Mouse (Mus musculus) retina, postnatal 1 day (tissue): ENCODE measurements around the gene Fam72a.

Experiments used
- DNase-seq: peaks from one replicate; pipeline ENCODE4 v3.0.0-alpha.2; 2012

Fam72a gene

GRCm38 (mm10) chr1:131528081-131528507, 391 bp downstream of the Fam72a start:
- no peak for DNase-seq

- DNase-seq: peak; percentile 16
Measured at GRCm38 (mm10) chr1:131528561-131529166, 961 bp downstream of the Fam72a start.

GRCm38 (mm10) chr1:131539771-131540170, 12.1 kb downstream of the Fam72a start:
- DNase-seq: no peak

- DNase-seq: no peak
Measured at GRCm38 (mm10) chr1:131540795-131541194, 13.1 kb downstream of the Fam72a start.

- no peak for DNase-seq
Measured at GRCm38 (mm10) chr1:131541431-131541830, 13.7 kb downstream of the Fam72a start.

- DNase-seq: no peak
Measured at GRCm38 (mm10) chr1:131541903-131542302, 14.2 kb downstream of the Fam72a start.

- DNase-seq: no peak
Measured at GRCm38 (mm10) chr1:131543886-131544565, 16.3 kb downstream of the Fam72a start.

GRCm38 (mm10) chr1:131546798-131547690, 19.3 kb downstream of the Fam72a start:
- DNase-seq: no peak

GRCm38 (mm10) chr1:131548494-131549365, 21.0 kb downstream of the Fam72a start:
- DNase-seq: peak; percentile 42

GRCm38 (mm10) chr1:131551956-131552355, 24.3 kb downstream of the Fam72a start:
- DNase-seq: no peak

- DNase-seq: no peak
Measured at GRCm38 (mm10) chr1:131553428-131553827, 25.7 kb downstream of the Fam72a start.

- DNase-seq: peak; percentile 95
Measured at GRCm38 (mm10) chr1:131555042-131555812, 27.5 kb downstream of the Fam72a start.

- no peak for DNase-seq
Measured at GRCm38 (mm10) chr1:131560500-131560899, 32.8 kb downstream of the Fam72a start.

GRCm38 (mm10) chr1:131562081-131562480, 34.4 kb downstream of the Fam72a start:
- no peak for DNase-seq

- DNase-seq: peak; percentile 62
Measured at GRCm38 (mm10) chr1:131566056-131566455, 38.4 kb downstream of the Fam72a start.

- DNase-seq: no peak
Measured at GRCm38 (mm10) chr1:131569721-131570120, 42.0 kb downstream of the Fam72a start.

- no peak for DNase-seq
Measured at GRCm38 (mm10) chr1:131570391-131570790, 42.7 kb downstream of the Fam72a start.

- DNase-seq: no peak
Measured at GRCm38 (mm10) chr1:131573721-131574120, 46.0 kb downstream of the Fam72a start.

- no peak for DNase-seq
Measured at GRCm38 (mm10) chr1:131578943-131579680, 51.4 kb downstream of the Fam72a start.

GRCm38 (mm10) chr1:131580389-131580788, 52.7 kb downstream of the Fam72a start:
- no peak for DNase-seq

GRCm38 (mm10) chr1:131583598-131583997, 55.9 kb downstream of the Fam72a start:
- no peak for DNase-seq
